Mouse (Mus musculus) urinary bladder, postnatal 36 days (tissue): ENCODE measurements around the gene Slc39a8.

Experiments used
- DNase-seq, 2 experiments: peaks; one replicate each; pipeline ENCODE4 v3.0.0; 2022; ENCODE audit warnings: low spot score in 2 of 2, mixed read lengths in 1 of 2

Slc39a8 gene

DNA sequence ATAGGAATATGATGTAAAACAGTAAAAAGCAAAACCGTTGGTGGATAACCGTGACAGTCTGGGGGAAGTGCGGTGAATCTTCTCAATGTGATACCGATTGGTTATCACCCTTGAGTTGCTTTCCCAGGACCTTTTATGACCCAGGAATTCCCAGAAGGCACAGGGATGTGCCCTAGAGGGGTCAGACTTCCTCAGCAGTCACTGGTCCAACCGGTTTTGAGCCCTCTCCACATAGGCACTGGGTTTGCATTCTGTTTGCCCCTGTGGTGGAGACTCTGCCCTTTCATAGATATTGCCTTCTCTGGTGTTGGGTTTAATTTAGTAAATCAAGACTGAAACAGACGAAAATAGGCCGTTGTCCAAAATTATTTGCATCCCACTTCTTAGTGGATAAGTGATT lies 20.8 kb downstream of the Slc39a8 start:
- DNase-seq, result no peak

DNA sequence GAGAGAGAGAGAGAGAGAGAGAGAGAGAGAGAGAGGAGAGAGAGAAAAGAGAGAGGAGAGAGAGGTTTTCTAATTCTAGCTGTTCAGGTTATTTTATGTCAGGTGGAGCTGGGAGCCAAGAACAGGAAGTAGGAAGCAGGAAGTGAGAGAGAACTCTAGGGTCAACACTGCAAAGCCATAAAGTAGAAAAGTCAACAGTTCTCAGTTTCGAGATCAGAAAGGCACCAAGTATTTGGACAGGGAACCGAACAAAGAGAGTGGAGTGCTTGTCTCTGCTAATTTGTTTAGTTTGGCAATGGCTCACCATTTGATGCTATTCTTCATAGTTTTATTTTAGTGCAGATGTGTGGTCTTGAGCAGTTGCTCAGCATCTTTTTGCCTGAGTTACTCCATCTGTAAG lies 26.5 kb downstream of the Slc39a8 start:
- no peak for DNase-seq

DNA sequence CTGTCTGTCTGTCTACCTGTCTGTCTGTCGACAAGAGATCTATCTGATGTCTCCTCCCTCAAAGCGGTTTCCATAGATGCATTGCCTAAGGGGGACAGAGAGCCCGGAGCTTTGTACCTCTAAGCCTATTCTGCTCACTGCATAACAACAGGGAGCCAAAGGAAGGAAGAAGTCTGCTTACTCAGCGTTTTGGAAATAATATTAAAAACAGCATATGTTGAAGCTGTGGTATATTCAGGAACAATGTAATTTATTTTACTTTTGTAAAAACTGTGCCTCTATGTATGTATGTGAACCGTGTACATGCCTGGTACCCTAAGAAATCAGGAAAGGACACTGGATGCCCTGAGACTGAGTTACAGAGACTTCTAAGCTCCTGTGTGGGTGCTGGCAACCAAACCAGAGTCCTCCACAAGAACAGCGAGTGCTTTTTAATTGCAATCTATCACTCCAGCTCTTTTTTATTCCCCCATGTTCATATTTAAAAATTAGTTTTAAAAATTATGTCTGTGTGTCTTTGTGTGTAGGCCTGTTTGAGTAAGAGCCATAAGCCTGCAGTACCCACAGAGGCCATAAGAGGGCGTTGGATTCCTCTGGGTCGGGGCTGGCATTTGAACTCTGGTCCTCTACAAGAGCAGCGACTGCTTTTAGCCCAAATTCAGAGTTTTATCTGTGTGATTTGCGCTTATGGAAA lies 28.7 kb downstream of the Slc39a8 start:
- DNase-seq, result no peak

DNA sequence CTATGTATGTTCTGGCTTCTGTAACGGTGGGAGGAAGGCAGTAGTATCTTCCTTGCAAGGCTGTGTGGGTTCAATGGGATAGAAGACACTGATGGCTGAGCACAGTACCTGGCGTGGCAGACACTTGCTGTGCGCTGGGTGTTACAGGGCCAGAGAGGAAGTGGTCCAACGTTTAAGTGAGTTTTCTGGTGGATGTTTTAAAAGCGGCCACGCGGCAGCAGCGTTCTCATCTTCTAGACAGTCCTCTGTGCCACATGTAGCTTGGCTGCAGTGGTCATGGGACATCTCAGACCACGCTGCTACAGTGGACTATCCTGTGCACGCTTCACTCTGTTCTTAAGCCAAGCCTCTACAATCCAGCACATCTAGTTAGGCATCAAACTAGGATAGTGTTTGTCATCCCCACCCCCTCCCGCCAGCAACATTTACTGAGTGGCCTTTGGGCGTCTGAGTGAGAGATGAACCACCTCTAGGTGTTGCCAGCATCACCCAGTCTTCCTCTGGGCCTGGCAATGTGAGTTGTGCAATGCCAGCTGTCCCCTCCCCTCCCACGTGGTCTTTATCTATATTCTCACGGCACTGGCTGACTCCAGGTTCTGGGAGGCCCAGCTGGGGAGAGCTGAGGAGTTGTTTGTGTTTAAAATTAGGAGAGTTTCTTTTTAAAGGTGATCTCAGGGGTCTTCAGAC lies 29.4 kb downstream of the Slc39a8 start:
- no peak for DNase-seq

DNA sequence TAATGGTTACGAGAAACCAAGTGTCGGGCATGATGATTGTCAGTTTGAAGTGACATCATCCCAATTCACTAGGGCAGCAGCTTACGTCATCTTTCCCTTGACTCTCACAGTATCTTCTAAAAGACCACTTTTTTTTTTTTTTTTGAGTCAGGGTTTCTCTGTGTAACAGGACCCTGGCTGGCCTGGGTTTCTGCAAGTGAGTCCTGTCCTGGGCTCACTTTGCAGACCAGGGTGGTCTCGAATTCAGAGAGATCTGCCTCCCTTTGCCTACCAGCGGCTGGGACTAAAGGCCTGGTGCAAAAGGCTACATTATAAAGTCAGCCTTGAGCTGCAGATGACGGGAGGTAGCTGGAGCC lies 29.9 kb downstream of the Slc39a8 start:
- DNase-seq, result no peak

DNA sequence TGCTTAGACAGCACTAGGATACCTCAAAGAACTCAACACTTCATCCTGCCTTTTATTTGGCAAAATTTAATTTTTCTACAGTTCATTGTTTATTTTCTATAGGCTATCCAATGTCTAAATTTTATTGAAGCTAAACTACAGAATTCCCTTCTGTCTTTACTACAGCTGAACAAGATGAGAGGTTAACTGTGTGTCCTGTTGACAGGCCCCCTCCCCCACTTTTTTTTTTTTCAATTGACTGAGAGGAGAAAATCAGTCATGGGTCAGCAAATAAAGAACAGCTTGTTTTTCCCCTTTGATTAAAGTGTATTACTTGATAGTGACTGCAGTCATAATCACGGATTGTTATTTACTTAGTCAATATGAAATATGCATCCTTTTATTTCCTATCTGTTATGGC lies 31.2 kb downstream of the Slc39a8 start:
- DNase-seq, result no peak

DNA sequence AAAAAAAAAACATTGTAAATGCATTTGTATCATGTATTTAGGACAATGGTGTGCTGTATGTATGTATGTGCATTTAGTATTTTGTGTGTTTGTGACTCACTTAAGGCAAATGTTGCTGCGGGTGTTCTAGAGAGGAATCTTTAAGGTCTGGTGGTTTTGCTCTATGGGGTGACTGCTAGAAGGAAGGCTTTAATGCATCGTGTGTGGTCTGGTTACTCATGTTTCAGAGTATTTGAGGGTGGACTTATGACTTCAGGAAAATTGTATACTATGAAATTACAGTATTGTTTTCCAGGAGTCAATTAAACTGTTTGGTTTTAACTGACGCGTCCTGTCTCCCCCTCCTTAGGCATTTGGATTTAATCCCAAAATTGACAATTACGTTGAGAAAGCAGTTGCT lies 32.1 kb downstream of the Slc39a8 start:
- DNase-seq, result no peak

DNA sequence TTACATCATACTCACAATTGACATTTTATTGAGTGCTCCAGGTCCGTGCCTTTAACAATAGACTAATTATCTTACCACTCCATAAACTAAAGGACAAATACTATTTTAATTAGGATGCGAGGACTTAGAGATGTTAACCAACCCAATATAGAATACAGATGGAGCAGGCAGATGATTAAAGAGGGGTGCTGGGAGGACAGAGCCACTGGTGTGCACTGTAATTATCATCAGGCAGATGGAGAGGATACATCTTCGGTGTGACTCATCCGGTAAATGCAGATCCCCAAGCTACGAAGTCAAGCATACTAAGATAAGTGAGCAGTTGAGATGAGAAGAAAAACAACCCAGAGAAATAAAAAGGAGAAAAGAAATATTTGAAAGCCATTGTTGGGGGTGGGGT lies 34.4 kb downstream of the Slc39a8 start:
- DNase-seq, result no peak

DNA sequence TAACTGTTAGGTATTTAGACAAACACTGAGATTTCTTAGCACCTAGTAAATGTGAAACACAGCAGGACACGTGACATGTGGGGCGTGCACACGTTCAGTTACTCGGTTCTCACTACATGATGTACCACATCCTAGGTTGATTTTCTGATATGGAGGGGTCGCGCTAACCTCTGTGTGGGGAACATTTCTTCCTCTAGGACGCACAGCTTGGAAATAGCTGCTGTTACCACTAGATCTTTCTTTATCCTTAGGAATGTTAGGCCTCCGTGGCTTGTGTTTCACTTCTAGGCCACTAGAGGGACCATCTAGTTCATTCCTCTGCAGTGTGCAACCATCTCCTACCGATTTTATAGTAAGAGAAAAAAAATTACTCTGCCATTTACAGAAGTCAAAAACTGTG lies 37.7 kb downstream of the Slc39a8 start:
- peak; percentile 19 to 32 for DNase-seq

DNA sequence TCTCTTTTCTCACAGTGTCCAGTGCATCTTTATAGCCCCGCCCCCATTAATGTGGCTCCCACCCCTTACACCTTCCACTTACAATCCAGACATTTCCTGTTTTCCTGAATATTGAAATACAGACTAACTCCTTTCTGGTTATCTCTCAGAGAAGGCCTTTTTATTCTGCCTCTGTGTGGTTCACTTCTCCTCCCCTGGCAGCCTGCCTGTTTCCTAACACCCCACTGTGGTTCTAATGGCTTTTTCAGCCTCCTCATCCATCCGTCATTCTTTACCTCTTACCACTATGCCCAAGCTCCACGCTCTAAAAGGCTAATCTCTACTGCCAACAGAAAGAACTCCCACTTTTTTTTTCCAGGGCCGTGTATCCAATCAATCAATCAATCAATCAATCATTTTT lies 44.0 kb downstream of the Slc39a8 start:
- DNase-seq, result no peak

DNA sequence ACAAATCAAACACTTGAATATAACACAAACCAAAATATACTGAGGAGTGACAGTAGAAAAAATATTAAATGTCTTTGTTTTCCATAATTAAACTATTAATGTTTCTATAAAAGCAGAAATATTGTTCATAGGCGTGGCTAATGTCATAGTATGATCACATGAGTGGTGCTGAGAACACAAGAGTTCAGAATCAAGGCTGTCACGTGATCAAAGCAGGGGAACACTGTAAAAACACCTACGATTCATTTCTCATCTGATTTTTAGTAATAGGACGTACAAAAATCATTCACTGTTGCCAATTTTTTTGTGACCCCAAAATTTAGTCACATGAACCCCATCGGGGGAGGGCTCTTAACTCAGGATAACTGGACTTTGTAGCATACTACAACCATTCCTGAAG lies 47.2 kb downstream of the Slc39a8 start:
- no peak for DNase-seq

DNA sequence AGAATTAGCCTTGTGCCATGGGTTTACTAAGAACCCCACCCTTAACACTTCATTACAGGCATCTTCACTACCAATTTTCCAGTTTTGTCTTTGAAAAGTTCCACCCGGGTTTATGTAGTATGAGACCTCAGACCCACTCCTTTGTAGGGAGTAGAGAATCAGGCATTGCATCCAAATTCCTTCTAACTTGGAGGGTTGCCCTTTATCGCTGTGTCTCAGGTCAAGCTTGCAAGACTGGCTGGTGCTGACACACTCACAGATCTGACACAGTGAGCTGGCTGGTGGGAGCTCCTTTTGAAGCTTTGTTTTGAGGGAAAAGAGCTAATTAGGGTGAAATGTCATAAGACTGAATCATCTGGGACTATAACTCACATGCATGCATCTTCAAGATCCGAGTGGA lies 48.5 kb downstream of the Slc39a8 start:
- no peak for DNase-seq

DNA sequence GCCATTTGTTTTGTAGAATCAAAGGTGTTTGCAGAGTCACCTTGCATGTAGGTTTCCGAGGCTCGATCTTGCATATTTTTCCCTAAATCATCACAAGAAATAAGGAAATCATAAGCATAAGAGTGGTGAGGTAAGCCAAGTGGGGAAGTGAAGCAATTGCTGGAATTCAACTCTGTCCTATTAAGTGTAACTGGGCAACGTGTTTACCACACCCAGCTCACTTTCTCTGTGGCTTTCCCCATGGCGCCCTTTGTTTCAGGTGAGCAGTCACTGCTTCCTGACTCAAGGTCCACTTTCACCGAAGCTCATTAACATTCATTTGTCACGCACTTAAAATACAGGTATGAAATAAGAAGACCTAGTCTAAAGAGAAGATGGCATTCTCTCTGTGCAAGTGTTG lies 53.0 kb downstream of the Slc39a8 start:
- no peak for DNase-seq

DNA sequence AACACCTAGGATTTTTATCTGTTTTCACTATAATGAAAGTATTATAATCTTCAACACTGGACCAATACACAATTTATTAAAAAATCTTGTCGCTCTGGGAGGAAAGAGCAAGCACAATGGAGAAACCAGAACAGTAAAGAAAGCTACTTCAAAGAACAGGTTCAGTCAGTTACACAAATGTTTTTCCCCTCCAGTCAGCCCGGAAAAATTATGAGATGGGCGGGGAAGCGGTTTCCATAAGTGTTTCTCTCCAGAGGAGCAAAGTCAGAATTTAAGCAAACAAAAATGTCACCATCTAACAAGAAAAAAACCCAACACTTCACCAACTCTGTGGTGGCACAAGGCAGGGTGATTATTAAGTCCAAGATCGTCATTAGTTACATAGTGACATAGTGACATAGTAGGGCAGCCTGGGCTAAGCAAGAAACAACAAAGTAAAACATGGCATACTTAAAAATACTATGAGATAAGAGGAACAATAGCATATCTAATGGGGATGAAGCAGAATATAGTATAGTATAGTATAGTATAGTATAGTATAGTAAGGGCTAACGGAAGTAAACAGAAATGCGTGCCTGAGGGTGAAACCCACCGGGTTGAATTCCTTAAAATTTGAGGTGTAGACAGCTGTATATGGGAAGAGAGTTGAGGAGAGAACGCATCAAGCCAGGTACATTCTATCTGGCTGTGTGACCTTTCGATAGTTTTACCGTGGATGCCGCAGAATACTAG lies 61.0 kb downstream of the Slc39a8 start:
- DNase-seq, result no peak

DNA sequence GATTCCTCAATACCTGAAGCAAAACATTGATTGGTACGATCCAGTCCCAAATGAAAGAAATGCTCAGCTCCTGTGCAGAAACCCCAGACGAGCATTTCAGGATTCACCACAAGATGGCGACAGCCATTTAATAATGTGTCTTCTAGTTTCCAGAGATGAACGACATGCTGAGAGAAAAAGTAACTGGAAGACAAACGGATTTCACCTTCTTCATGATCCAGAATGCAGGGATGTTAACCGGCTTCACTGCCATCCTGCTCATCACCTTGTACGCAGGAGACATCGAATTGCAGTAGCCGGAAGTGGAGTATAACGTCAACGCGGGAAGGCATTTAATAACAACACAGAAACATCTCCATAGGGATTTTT lies 61.6 kb downstream of the Slc39a8 start:
- DNase-seq, result peak; percentile 68 to 74

DNA sequence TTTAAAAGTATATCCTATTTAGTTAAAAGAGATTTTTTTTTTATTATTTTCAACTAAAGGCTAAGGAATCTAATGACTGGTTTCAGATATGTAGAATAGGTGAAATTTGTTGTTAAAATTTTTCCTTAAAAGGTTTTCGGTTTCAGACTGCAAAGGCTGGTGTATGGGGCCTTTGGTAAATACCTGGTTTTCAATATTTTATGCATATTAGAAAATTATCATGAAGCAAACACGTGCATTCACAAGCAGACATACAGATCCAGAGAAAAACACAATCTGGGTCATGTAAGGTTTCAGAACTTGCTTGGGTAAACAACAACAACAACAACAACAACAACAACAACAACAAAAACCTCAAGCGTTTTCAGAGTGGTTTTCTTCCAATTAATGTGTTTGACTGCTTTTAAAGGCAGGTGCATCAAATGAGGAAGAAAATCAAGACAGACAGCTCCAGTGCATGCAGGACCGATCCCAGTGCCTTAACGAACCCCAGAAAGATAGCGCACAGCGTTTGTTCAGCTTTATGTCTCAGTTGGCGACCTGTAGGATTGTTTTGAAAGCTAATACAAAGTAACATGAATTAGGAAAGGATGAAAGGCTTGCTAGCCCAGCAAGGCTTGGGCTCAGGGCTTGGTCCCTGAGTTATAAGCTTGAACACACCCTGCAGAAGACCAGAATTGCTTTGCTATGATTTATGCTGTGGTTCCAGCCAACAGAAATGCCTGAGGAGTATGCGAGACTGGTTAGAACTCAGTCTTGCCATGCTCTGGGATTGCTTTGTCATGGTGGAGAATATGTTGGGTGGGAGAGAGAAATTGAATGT lies 62.2 kb downstream of the Slc39a8 start:
- DNase-seq, result no peak

DNA sequence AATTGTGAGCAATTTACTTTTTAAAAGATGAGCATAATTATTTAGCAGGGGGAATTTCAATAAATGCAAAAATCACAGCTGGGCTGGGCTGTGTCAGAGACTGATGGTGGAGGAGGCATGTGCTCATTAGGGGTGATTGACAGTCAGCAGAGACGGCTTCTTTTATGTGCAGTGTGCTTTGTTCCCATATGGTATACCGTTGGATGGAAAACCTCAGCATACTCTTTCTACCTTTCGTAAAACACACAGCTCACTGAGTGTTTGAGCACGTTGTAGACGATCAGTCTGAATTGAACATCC lies 62.7 kb downstream of the Slc39a8 start:
- DNase-seq, result no peak

DNA sequence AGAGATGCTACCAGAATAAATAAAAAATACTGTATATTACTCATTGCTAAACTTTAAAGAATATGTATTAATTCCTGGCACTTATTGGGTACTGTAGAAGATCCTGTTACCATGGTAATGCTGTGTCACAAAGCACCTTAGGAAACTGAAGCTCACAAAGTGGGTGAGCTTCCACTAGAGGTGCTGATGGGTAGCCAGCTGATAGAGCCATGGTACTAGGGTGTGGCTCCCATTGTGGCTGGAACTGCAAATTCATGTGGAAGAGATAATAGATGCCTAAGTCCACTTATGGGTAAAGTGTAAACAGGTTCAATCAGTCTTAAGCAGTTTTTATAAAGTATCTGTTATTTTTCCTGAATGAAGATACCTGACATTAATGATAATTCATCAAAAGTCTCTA lies 64.3 kb downstream of the Slc39a8 start:
- DNase-seq, result no peak

DNA sequence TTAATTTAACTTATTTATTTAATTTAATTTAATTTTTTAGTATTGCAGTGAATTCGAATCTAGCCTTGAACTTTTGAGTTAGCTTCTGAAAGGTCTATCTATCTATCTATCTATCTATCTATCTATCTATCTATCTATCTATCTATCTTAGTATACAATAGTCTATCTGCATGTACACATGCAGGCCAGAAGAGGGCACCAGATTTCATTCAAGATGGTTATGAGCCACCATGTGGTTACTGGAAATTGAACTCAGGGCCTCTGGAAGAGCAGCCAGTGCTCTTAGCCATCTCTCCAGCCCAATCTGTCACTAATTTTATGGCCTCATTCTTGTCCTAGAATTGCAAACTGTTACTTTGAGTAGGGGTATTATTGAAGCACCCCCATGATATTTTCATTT lies 78.3 kb downstream of the Slc39a8 start:
- DNase-seq, result no peak

DNA sequence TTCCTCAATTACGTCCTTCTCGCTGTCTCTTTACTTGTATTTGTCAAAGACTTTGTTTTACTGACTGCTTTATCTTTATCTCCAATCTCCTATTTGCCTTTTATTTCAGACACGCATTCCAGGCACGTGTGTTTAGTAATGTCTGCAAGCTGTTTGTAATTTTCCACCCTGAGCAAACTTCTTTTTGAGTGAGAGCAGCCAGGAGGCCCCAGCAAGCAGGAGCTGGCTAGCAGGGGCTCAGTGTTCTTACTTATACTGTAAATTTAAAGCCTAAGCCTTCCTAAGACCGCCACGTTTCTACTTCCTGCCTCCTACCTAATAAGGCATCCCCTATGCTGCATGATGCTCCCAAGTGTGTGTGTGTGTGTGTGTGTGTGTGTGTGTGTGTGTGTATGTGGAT lies 79.8 kb downstream of the Slc39a8 start:
- no peak for DNase-seq

DNA sequence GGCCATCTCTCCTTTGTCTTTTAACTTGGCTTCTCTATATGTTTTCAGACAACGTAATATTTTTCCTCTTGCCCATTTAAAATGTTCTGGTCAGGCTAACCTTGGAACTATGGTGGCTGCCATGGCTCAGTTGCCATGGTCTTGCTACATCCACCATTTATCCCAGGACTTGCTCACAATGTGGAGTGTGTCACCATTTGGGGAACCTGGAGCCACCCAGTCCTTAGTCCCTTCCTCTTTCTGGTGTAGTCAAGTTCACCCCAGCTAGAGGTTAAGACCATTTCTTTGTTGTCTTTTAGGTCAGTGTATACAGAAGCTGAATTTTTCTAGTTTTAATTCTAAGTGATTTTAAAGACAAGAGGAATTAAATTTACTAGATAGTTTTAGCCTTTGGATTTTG lies 80.7 kb downstream of the Slc39a8 start:
- no peak for DNase-seq

DNA sequence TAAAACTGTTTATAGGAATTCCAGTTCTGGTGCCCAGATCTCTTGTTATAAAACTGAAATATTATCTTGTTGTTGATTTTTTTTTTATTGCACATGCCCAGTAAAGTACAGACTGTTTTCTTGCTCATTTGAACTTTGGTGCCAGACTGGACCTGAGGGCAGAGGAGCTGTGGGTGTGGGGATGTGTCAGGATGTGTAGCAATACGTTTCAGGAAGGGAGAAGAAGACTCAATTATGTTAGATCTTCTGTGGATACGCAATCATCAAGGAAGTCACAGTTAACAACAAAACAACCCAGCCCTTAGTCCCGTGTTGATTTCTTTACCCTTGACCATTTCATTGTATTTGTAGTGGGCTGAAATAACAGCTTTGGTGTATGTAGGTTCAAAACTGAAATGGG lies 81.9 kb downstream of the Slc39a8 start:
- DNase-seq, result no peak

DNA sequence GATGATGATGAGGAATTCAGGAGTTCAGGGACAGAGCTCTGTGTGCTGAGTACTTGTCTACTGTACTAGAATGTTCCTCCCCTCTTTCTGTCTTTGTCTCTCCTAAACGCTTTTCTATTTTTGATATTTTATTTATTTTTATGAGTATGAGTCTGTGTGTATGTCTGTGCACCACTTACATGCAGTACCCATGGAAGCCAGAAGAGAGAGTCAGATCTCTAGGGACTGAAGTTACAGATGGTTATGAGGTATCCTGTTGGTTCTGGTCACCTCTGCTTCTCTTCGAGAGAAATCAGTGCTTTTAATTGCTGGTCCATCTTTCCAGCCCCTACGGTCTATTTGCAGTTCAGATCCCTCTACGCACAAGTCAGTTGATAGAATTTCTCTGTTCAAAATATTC lies 90.9 kb downstream of the Slc39a8 start:
- DNase-seq, result no peak
